Mouse (Mus musculus) pancreas, adult 10 weeks (tissue): Measurements from ENCODE around the gene Fbxo33. TPM values are rescaled to one million over a fixed set of nuclear protein-coding genes. Genes with fewer than 3 reads are reported as not detected.

Experiments used
- polyA plus RNA-seq: library from polyadenylated mRNA; stranded (reverse); fragments of 350-450 nt; fragmentation: Illumina TruSeq; extraction: RNeasy Lipid Tissue Mini Kit (QIAGEN cat#74804); gene quantifications from one replicate; pipeline ENCODE4 v1.2.3, GENCODE M21; 2015; ENCODE audit warnings: low read depth, low replicate concordance; ENCODE audit not compliant: insufficient read depth

The Fbxo33 gene
- 5.0 TPM for polyA plus RNA-seq

DNA sequence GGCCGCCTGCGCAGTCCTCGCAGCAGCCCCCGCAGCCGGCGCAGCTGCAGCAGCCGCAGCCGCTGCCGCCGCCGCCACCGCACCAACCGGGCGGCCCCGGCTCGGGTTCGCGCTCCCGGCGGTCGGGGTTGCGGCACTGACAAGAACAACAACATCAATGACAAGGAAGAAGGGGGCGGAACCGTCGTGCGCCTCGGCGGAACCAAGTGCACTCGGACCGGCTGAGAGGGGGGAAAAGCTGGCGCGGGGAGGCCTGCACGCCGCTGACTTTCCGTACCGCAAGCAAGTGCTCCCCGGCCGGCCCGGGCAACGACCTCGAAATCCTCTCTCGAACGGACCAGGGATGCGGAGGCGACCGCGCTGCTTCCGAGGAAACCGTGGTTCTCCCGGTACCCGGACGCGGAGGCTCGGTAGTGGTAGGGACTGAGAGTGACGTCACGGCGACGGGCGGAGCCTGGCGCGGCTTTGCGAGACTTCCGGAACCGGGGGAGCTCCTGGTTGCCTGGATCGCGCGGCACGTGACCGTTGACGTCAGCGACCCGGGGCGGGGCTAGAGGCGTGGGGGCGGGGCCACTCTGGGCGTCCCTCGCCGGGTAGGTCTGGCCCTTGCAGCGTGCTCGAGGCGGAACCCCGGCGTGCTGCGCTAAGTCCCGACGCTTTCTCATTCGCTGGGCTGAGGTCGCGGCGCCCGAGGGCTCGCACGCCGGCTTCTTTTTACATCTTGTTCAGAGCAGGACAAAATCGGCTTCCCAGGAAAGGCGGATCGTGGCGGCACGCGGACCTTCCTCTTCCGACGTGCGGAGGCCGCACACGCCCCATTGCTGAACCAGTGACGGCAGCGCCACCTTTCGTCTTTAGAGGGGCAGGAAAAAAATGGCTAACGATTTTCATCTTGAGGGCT is at the start of gene Fbxo33:
Gene Fbxo33 (minus strand): TSS at position 401 of the 901 bp plus-strand sequence.

Other genes starting within 250 kb of the Fbxo33 start
- 7.0 TPM for gene Sec23a, start 207.7 kb downstream of the Fbxo33 start, polyA plus RNA-seq
- gene Gemin2, start 206.3 kb downstream of the Fbxo33 start, polyA plus RNA-seq = 3.0 TPM
- 25.4 TPM for gene Trappc6b, start 158.3 kb downstream of the Fbxo33 start, polyA plus RNA-seq
- 21.1 TPM for gene Pnn, start 152.8 kb downstream of the Fbxo33 start, polyA plus RNA-seq
- 34.4 TPM for gene Mia2, start 123.9 kb downstream of the Fbxo33 start, polyA plus RNA-seq